Mouse (Mus musculus): ENCODE data around the gene Acacb.

- TF ChIP-seq POLR2A (IDR thresholded peaks at IDR 0.05; ENCODE audit: borderline replicate concordance, control insufficient read depth, low read depth, low read length): no peak
- no peak for TF ChIP-seq CTCF (IDR thresholded peaks at IDR 0.05; ENCODE audit: control insufficient read depth, insufficient read depth, low read length)
Measured at GRCm38 (mm10) chr5:114269499-114269898, 123.2 kb downstream of the Acacb start.
